Mouse (Mus musculus): ENCODE results near the gene Inhbc. TPM values are rescaled to one million over a fixed set of nuclear protein-coding genes. Genes with fewer than 3 reads are reported as not detected.

The Inhbc gene
- polyA plus RNA-seq (2012; rRNA removed): 0.07 TPM in 1 of 2 replicates, not detected in the other

GRCm38 (mm10) chr10:127369834-127370820 lies at the start of gene Inhbc:
Gene Inhbc (minus strand): TSS chr10:127370431.

GRCm38 (mm10) chr10:127380251-127380691 lies 10.0 kb upstream of the Inhbc start, which contains the start of gene R3hdm2:
Gene R3hdm2 (plus strand): TSS chr10:127380327.

GRCm38 (mm10) chr10:127353909-127354895 lies 16.0 kb downstream of the Inhbc start, which contains the start of gene Inhbe:
Gene Inhbe (minus strand): TSS chr10:127354411.

GRCm38 (mm10) chr10:127341891-127342639 lies 28.2 kb downstream of the Inhbc start, which contains the start of gene Gli1:
Gene Gli1 (minus strand): TSS chr10:127341974.

GRCm38 (mm10) chr10:127321621-127322020 lies 48.6 kb downstream of the Inhbc start, which contains the start of gene Arhgap9:
Gene Arhgap9 (plus strand): TSS chr10:127321964.

GRCm38 (mm10) chr10:127311476-127312355 lies 58.5 kb downstream of the Inhbc start, which contains the start of gene Mars:
Gene Mars (minus strand): TSS chr10:127311786.

Other genes with a start within 250 kb of the Inhbc start
- gene Os9, start 249.3 kb downstream of the Inhbc start, polyA plus RNA-seq (2012; rRNA removed): 72.1 and 89.3 TPM in 2 replicates
- gene B4galnt1, start 205.2 kb downstream of the Inhbc start, polyA plus RNA-seq (2012; rRNA removed): 11.4 and 16.1 TPM in 2 replicates
- 2.0 and 2.7 TPM in 2 replicates for gene Slc26a10, start 189.8 kb downstream of the Inhbc start, polyA plus RNA-seq (2012; rRNA removed)
- 71.4 and 75.9 TPM in 2 replicates for gene Arhgef25, start 180.3 kb downstream of the Inhbc start, polyA plus RNA-seq (2012; rRNA removed)
- 262 and 306 TPM in 2 replicates for gene Dtx3, start 174.7 kb downstream of the Inhbc start, polyA plus RNA-seq (2012; rRNA removed)
- gene Pip4k2c, start 158.8 kb downstream of the Inhbc start, polyA plus RNA-seq (2012; rRNA removed): 32.8 and 34.9 TPM in 2 replicates
- 6.4 and 7.0 TPM in 2 replicates for gene Kif5a, start 107.1 kb downstream of the Inhbc start, polyA plus RNA-seq (2012; rRNA removed)
- 245 and 250 TPM in 2 replicates for gene Dctn2, start 104.1 kb downstream of the Inhbc start, polyA plus RNA-seq (2012; rRNA removed)
- gene Mbd6, start 81.4 kb downstream of the Inhbc start, polyA plus RNA-seq (2012; rRNA removed): 51.3 and 61.2 TPM in 2 replicates
- gene Mars, start 58.6 kb downstream of the Inhbc start, polyA plus RNA-seq (2012; rRNA removed): 78.4 and 101 TPM in 2 replicates
- gene Arhgap9, start 48.5 kb downstream of the Inhbc start, polyA plus RNA-seq (2012; rRNA removed): 6.0 and 7.4 TPM in 2 replicates
- gene Gli1, start 28.5 kb downstream of the Inhbc start, polyA plus RNA-seq (2012; rRNA removed): 51.0 and 51.6 TPM in 2 replicates
- not detected in 2 replicates for gene Inhbe, start 16.0 kb downstream of the Inhbc start, polyA plus RNA-seq (2012; rRNA removed)
- 128 and 138 TPM in 2 replicates for gene R3hdm2, start 9.9 kb upstream of the Inhbc start, polyA plus RNA-seq (2012; rRNA removed)
- gene Stac3, start 131.3 kb upstream of the Inhbc start, polyA plus RNA-seq (2012; rRNA removed): 2.7 and 3.1 TPM in 2 replicates
- gene Ndufa4l2, start 144.5 kb upstream of the Inhbc start, polyA plus RNA-seq (2012; rRNA removed): 23.2 and 29.9 TPM in 2 replicates
- 133 and 139 TPM in 2 replicates for gene Shmt2, start 152.0 kb upstream of the Inhbc start, polyA plus RNA-seq (2012; rRNA removed)
- 0.11 and 0.40 TPM in 2 replicates for gene Nxph4, start 164.1 kb upstream of the Inhbc start, polyA plus RNA-seq (2012; rRNA removed)